Mouse (Mus musculus) spleen, postnatal 10 days (tissue): Measurements from ENCODE around the gene Prpf31.

Source experiments
- DNase-seq, 2 experiments: peaks; one replicate each; pipeline ENCODE4 v3.0.0; 2021 to 2022; ENCODE audit warnings: low spot score in 2 of 2

Prpf31 gene

DNA sequence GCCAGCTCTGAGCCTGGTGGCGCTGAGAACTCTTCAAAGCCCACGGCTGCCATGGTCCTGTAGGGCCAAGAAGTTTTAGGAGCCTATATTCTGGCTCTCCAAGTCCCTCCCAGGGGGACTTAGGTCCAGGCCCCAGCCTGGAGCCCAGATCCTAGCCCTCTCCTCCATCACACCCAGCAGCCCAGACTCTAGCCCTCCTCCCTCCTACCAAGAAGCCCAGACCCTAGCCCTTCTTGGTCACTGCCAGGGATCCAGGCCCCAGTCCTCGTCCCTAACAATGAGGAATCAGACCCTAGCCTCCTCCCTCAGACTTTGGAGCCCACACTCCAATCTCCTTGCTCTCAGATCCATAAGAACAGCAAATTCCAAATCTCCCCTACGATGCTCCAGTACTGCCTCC is 755 bp upstream of the Prpf31 start:
- peak in 1 of 2 experiments; percentile 17 for DNase-seq

DNA sequence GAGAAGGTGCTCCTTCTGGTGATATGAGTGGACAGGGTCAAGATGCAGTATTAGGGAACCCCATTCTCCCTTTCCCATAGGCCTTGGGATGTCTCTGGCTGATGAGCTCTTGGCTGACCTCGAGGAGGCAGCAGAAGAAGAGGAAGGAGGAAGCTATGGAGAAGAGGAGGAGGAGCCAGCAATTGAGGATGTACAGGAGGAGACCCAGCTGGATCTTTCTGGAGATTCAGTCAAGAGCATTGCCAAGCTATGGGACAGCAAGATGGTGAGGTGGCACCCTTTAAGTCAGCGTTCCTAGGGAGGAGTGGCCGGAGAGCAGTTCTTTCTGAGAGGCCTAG is 662 bp downstream of the Prpf31 start:
- no peak for DNase-seq

DNA sequence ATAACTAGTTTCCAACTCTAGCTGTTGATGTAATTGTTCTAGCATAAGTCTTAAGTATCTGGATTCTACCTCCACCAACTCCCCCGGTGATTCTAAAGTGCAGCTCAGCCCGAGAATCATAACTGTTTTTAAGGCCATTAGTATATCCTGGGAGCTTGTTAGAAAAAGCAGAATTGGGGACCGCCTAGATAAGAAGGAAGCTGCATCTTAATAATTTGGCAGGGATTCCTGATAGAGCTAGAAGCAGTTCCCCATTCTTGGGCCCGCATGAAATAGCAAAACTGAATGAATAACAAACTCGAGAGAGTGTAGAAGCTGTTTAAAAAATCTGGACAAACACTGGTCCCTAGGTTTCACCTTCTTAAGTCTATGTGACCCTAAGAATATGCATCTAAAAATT is 13.6 kb downstream of the Prpf31 start:
- DNase-seq, result no peak

DNA sequence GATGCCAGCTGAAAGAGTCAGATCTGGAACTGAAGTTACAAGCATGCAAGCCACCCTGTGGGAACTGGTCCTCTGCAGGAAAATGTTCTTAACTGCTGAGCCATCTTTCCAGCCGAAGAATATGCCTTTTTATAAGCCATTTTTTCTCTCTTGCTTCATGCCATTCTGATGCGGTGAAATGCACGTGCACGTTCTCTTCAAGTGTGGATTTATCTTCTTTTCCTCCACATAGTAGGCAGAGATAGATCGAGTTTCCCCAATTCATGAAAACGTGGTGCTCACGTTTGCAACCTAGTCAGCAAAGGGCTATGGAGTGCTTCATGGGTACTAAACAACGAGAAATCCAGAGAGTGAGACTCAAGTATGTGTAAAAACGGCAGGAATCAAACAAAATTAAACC is 14.1 kb downstream of the Prpf31 start:
- no peak for DNase-seq

DNA sequence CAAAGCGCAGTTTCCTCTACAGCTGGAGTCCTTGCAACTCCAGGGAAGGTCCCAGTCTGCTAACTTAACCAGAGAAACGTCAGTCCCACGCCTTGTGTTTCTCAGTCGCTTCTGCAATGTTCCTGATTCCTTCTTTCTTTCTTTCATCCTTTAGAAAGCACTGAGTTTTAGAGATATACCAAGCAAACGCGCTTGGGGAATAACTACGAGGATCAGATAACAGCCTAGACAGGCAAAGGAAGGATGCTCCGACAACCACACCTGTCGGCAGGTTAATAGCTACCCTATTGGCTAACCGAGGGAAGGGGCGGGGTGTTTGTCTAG is 14.5 kb downstream of the Prpf31 start:
- peak in 1 of 2 experiments; percentile 94 for DNase-seq

DNA sequence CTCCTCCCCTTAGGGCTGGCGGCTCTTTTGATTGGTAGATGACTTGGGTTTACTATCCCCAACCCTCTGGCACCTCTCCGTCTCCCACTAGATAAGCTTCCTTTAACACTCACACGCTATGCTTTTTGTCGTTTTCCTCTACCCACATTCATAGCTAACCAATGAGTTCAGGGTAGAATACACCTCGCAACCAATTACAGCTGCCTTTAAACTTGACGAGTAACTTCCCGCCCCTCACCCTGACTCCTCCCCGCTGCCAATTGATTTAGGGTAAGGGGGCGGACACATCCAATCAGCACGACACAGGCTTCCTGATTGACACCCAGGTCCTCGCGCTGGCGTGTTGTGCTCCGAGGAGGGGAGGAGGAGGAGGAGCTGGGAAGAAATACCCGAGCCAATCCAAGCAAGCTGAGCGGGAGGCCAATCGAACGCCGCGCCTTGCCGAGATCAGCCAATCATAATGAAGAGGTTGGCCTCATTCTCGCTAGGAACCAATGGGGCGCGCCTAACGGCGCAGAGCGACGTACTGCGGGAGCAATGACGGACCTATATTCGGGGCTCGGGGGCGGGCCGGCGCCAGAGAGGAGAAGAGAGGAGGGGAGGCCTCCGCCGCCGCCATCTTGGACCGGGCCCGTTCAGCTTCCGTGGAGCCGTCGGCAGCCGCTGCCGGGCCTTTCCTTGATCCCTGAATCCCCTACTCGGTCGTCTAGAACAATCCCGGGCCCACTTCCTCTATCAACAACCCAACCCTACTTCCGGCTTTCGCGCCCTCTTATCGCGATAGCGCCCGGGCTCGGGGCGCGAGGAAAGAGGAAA is 15.1 kb downstream of the Prpf31 start, which contains the start of gene Cnot3:
Gene Cnot3, plus strand, starts transcription at position 597 of the 816 bp plus-strand sequence.
- DNase-seq, result peak; percentile 93 to 97

DNA sequence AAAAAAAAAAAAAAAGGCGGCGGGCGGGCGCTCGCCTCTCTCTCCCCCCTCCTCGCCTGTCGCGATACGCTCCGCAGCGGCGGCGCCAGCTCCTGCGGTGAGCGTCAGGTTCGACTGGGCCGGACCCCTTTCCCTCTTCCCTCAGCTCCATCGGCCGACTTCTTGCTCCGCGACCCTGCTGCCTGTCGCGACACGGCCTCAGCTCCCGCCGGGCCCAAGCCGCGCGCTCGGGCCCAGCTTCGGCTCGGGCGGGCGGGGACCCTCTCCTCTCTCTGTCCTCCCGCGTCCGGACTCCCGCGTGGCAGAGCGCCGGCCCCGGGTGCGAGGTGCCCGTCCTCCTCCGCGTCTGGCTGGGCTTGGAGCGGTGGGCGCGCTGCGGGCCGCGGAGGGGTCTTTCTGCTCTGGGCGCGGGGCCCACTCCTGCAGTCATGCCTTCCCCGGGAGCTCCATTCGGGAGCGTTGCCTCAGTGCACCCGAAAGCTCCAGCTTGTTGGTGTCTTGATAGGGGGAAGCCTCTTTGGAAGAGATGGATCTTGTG is 15.8 kb downstream of the Prpf31 start:
- no peak for DNase-seq

DNA sequence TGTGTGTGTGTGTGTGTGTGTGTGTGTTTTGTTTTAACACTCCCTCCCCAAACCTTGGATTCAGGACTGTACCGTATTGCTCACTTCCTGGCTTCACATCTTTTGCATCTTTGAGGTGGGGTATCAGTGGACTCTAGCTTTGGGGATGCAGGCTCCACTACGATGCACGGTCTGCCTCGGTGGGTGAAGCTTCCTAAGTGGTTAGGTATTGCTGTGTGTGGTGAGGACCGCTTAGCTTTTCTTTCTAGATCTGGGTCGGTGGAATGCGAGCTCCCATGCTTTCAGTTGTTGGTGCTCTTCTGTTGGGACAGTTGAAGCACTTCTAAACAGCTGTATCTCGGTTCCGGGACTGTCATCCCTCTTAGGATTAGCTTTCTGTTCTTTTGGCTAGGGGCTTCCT is 16.4 kb downstream of the Prpf31 start:
- DNase-seq, result no peak

DNA sequence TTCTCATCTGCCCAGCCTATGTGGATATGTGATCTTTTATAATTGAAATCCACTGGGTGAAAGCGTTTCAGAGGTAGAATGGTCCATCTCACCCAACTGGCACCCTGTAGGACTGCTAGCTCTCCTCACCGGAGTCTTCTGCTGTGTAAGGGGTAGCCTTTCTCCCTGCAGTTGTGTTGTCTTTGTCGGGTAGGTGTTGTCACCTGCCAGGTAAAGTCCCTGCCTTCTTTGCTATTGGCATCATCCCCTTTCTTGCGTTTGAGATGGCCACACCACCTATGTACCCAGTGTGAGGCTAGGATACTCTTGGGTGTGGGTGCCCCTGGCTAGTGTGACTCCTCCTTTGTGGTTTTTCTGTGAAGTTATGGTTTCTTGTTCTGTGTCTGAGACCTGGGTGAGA is 16.9 kb downstream of the Prpf31 start:
- DNase-seq, result peak in 1 of 2 experiments; percentile 24

DNA sequence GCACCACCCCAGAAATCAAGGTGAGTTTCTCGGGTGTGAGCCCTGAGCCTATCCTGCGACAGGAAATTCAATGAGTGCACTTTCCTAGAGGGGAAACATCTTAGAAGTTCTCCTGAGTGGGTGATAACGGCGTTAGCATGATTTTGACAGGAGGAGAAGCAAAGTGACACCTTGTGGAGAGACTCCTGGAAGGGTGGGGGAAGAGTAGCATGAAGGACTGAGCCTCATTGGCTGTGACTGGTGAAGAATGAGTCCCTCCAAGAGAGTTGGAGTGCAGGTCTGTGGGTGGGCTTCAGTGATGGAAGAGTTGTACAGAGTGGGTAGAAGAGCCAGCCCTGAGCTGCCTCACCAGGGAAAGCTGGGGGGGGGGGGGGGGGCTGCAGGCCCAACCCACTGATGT is 27.2 kb downstream of the Prpf31 start:
- DNase-seq, result no peak

DNA sequence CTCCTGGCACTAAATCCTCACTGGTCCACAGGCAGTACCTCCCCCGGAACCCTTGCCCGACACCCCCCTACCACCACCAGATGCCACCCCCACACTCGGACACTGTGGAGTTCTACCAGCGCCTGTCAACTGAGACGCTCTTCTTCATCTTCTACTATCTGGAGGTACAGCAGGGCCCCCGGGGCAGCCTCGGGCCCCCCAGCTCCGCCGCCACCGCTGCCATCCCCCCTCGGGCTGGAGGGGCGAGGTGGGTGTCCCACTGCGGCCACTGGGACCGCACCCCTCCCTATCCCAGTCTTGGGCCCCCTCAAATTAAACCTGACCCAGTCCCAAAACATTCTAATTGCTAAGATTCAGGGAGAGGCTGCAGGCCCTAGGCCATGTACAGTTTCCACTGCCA is 28.8 kb downstream of the Prpf31 start:
- no peak for DNase-seq

DNA sequence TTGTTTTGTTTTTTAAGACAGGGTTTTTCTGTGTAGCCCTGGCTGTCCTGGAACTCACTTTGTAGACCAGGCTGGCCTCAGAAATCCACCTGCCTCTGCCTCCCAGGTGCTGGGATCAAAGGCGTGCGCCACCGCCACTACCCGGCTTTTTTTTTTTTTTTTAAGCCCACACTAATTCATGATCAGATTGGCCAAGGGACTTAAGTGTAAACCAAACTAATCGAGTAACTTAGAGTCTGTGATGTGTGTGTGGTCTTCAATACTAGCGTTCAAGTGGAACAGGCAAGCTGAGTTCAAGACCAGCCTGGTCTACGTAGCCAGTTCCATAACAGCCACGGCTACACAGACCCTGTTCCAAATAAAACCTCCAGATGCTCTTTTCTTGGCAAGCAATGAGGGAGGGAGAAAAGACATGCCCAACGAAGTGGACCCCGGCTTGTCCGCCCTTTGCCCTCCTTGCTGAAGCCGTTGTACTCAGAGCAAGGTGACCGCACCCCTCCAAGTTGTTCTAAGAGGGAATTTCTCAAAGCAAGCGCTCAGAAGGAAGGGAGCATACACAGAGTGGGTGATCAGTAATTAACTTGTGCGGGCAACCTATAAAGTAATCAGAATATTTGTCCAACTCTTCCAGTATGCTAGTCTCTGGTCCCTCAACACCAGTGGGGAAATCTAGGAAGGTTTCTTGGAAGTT is 34.9 kb downstream of the Prpf31 start:
- DNase-seq, result peak in 1 of 2 experiments; percentile 25

DNA sequence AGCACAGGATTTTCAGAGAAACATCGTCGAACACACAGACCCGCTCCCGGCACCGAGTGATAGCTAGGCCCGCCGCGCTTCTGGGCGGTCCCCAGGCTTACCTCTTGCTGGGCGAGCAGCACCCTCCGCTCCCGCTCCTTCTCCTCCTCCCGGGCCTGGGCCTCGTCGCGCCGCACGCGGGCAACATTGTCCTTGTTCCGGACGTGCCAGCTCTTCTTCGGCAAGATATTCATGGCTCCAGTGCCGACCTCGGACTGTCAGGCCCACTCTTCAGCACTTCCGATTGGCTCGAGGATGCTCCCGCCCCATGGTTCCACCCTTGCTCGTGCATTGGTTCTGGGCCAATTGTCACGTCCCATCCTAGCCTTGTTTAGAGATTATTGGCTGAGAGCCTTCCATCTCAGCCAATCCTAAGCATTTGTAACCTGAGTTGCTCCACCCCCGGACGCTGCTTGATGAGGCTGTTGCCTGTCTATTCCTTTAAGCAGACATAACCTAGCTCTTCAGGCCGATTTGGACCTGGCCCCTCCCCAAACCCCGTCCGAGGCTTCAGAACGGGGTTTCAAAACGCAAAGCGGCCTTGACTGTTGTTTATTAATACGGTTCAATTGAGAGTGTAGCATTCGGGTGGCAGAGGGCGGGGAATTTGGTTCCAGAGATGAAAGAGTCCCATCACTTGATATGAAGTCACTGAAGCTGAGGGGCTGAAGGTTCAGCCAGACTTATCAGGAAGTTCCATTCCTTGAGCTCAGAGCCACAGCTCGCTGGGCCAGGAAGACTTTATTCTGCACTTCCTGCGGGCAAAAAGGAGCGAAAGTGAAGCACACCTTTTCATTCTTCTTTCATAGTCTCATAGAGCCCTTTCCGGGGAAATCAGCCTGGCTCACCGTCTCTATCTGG is 35.7 kb downstream of the Prpf31 start, which contains the start of gene Leng1:
Gene Leng1, minus strand, starts transcription at position 626 of the 900 bp plus-strand sequence.
- peak; percentile 84 to 94 for DNase-seq

DNA sequence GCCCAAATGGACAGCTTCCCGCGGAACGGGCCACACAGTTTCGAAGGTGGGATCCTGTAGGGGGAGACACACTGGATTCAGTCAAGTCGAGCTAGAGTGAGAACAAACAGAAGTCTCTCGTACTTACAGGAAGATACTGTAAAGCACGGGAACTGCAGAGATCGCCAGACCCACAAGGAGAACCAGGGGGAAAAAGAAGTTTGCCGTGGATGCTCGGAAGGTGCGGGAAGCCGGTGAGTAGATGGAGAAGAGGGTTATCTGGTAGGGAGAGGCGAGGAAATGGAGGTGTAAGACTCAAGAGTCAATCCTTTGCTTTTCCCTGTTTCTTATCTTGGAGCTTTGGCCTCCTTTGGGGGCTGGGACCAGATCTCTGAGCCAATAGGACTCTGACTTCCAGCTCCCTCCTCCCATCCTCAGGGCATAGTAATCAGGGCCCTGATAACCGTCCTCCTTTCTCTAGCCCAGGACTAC is 37.2 kb downstream of the Prpf31 start:
- DNase-seq, result peak in 1 of 2 experiments; percentile 24

DNA sequence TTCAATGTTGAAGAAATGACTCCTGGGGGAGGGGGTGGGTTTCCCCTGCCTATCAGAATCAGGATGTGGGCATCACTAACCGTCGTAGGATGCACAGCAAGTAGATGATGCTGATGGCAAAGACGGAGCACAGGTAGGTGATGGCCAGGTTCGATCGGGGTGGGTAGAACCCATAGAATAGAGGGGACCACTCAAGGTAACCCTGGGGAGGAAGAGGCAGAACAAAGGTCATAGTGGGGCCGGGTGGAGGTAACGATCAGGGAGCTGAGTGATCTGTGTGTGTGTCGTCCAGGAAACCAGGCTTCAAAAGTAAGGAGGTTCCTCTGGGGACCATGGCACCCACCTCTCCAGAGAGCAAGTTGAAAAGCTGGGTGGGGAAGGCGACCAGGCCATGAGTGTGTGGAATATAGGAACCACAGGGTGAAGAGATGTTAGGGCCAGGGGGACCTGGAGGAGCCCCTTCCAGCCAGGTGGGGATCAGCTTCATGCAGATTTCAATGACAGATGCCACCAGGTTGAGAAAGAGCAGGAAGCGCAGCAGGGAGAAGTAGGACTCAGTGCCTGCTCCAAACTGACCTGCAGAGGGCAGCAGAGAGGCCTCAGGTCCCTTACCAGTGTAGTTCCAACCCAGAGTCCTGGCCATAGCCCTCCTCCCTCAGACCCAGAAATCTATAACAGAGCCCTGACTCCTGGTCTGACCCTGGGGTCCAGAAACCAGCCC is 44.9 kb downstream of the Prpf31 start:
- DNase-seq, result peak; percentile 77 to 89

DNA sequence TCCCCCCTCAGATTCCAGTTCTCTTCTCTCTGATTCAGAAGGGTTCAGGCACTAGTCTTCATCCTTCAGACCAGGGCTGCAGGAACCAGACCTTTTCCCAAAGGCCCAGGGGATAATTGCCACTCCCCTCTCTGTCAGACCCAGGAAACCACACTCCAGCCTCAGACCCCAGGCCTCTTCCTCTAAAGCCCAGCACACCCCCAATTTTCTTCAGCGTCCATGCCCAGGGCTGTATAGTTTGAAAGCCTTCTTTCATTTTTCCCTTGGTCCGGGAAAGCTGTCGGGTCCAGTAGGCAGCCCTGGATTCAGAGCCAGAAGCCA is 45.4 kb downstream of the Prpf31 start:
- DNase-seq, result no peak

DNA sequence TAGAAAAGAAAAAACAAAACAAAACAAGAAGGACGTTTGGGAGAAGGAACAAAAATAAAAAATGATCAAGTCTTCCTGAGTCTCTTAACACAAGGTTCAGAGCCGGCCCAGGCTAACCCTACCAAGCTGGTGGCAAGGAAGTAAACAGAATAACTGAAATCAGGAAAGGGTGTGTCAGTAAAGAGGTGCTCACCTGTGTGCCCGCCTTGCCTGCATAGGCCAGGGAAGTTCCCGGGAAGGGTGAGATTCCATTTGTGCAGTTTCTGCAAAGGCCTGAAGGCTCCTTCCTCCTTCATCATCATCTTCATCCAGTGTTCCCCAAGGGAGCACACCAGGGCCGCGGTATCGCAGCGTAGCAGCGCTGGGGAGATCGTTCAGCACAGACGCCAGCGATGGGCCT is 46.6 kb downstream of the Prpf31 start:
- DNase-seq, result no peak

DNA sequence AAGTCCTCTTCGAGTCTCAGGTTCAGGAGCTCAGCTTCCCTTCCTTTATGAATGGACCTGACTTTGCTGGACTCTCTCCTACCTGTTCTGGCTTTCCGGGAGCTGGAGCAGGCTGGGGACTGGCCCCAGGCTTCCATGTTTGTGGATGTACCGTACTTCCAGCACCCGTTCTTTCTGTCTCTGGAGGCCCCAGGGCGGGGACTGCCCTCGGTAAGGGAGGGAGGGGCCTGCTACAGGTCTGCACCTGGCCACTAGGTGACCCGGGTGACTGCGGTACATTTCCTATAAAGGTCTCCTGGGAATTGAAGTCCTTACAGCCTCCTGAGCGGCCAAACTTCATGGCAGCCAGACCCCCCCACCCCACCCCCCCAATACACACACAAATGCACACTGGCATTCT is 47.6 kb downstream of the Prpf31 start, which contains the start of gene Tmc4:
Gene Tmc4, minus strand, starts transcription at position 212 of the 400 bp plus-strand sequence.
- DNase-seq, result no peak

DNA sequence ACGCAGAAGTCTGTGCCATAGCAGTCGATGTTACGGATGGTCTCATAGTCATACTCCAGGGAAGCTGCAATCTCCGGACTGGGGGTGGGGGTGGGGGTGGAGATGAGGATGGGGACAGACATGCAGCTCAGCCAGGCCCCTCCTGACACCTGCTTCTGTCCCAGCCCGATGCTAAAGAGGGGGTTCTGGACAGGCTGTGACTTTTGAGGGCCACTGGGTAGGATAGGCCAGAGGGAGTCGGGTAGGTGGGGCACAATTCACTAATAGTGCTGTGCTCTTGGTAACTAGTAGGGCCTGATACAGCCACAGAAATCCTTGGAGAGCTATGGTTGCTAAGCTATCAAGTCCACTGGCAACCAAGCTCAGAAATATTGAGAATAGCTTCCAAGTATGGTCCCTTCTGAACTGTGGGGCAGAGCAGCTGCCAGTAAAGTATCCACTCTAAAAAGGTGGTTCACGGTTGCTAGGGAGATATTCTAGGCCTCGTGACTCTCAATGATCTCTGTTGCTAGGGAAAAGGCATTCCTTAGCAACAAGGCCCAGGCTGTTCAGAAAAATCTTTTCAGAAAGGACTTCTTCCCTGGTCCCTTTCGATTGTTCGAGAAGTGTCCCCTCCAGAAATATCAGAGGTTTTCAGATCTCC is 54.2 kb downstream of the Prpf31 start:
- DNase-seq, result no peak

DNA sequence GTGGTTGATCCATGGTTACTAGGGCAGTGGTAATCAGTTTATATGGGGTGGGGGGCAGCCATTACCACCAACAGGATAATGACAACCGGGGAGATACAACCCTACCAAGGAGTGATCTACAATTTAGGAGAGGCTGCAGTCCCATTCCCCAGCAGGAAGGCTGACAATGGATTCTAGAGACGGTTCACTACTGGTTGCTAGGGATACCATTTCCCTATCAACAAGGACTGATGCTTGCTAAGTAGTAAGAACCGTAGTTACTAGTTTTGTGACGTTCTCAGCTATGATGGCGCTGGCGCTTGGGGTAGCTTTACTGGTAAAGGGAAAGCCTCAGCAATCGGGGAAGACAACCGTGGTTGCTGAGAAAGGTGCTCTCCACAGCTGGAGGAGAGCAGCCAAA is 54.9 kb downstream of the Prpf31 start:
- DNase-seq, result no peak
